Mouse (Mus musculus): ENCODE results near the gene Myl6b.
"Not testable (repeated sequence)": the region's sequence is repeated elsewhere in the genome, so short reads cannot be mapped to it uniquely, and the experiment has no call there.

Gene Myl6b

DNA sequence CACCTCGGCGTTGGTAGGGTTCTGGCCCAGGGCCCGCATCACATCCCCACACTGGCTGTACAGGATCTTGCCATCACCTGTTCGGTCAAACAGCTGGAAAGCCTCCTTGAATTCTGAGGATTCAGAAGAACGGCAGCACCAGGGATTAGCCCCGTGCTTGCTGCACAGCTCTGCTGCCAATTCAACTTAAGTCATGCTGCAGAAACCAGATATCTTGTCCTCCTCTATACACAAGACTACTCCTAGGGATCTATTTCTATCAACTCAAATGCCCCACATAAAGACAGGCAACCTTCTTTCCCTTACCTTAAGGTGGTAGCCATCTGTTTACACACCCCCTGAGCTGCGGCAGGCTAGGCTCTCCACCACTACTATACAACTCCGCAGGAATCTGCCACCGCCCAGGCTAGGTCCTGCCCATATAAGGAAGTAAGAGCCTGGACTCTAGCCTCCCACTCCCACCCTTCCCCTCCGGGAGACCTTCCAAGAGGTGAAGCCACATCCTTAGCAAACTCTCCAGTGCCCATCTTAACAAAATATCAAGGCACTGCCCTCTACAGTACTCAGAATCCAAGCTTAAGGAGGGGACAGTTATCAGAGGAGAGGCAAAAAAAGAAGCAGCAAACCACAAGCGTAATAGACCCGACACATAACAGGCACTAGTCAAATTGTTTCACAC lies 5.7 kb downstream of the Myl6b start:
- peak; percentile 40 for DNase-seq

DNA sequence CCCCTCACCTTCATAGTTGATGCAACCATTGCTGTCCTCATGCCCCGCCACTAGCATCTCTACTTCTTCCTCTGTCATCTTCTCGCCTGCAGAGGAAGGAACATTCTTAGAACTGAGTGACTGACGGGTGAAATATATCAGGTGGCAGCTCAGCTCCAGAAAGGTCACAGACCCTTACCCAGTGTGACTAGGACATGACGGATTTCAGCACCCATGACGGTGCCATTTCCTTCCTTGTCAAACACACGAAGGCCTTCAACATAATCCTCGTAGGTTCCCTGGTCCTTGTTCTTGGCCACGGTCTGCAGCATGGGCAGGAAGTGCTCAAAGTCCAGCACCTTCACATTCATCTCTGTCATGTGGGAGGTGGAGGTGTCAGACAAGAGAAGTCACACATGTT lies 6.4 kb downstream of the Myl6b start:
- DNase-seq, result not testable (repeated sequence)

DNA sequence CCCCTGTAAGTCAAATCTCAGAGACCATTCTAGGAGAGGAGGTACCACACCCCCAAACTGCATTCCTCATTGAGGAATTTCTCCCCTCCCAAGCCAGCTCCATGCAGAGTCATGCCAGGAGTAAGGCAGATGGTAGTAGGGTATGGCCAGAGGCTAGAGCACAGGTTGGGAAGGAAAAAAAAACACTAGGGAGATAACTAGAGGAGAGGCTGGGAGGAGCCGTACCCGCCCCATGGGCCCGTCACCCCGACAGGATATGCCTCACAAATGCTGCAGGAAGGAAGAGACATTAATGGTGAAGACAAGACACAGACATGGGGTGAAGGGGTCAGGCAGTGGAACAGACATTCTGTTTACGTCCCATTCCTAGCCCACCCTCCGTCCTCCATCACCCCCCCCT lies 7.0 kb downstream of the Myl6b start:
- no peak for DNase-seq

DNA sequence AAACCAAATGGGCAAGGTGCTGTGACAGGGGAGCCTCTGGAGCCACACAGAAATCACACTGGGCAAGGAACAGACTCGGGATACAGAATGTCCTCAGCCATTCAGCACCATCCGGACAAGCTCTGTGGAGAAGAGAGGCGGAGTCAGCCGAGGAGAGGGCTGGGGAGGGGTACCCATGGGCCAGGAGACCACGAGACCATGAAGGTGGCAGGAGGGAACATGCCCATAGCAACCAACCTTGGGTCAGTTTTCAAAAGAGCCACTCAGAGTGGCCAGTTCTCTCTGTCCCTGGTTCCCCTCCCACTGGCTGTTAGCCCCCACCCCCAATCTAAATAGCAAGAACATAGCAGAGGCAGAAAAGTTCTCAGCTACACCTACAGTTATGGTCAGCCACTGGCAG lies 7.6 kb downstream of the Myl6b start:
- no peak for DNase-seq

DNA sequence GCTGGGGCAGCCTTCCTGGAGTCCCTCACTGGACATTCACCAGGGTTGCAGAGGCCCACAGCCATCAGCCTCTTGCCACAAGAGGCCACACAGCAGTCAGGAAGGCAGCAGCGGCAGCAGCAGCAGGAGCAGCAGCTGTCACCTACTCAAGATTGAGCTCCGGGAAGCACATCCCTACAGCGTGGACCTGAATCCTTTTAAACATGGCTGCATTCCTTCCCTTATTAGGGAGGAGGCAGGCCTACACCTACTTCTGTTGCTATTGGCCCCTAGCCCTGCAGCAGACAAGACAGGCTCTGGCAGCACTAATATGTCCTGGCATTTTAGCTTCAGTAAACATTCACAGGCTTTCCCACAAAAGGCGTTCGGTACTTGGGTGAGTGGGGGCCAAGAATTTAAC lies 8.3 kb downstream of the Myl6b start:
- DNase-seq, result no peak

- no peak for DNase-seq
Measured at GRCm38 (mm10) chr10:128489785-128490184, 8.7 kb downstream of the Myl6b start.

DNA sequence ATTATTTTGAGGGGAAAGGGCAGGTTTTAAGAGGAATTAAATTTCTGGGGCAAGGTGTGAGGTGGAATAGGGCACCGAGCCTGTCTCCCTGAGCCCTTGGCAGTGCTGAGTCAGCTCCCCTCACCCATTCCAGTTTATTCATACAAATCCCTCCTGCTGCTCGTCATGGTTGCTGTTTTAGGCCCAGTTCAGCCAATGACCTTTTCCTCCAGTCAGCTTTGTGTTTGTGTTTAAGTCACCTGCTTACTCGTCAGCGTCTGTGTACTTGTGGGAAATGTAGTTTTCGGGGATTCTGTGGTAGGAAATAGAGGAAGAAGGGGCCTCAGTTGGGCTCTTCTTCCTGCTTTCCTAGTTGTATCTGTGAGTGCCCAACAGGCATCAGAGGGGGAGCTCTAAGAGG lies 9.1 kb downstream of the Myl6b start:
- no peak for DNase-seq

DNA sequence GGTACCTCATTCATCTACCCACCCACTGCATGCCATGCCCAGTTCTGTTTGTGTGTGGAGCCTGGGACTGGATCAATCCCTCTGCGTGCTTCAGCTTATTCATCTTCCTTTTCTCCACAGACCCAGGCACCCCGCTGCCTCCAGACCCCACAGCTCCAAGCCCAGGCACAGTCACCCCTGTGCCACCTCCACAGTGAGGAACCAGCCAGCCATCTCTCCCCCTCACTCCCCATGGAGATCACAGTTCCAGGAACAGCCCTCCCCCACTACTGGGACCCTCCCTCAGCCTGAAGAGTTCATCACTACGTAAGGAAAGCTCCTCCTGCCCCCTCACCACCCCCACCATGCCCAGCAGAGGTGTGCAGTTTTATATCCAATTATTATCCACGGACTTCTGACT lies 9.7 kb downstream of the Myl6b start:
- no peak for DNase-seq

DNA sequence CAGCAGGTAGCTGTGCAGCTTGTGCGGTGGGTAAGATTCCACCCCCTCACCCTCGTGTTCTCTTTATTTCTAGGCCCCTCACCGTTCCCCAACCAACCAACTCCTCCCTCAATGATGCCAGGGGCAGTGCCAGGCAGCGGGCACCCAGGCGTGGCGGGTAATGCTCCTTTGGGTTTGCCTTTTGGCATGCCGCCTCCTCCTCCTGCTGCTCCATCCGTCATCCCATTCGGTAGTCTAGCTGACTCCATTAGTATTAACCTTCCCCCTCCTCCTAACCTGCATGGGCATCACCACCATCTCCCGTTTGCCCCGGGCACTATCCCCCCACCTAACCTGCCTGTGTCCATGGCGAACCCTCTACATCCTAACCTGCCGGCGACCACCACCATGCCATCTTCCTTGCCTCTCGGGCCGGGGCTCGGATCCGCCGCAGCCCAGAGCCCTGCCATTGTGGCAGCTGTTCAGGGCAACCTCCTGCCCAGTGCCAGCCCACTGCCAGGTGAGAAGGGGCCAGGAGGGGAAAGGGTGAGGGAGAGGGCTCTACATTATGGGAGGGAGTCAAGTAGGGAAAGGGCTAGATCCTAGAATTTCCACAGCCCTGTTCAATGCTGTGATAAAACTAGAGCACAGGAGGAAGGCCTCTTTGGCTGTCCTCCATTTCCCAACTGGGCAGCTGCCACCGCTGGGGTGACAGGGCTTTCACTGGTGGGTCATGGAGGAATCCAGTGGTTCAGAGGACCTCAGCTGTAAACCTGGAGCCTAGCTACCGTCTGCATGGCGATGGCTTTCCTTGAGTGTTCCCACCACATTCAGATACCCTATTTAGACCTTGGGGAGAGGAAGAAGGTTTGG lies 10.4 kb downstream of the Myl6b start:
- DNase-seq, result no peak

DNA sequence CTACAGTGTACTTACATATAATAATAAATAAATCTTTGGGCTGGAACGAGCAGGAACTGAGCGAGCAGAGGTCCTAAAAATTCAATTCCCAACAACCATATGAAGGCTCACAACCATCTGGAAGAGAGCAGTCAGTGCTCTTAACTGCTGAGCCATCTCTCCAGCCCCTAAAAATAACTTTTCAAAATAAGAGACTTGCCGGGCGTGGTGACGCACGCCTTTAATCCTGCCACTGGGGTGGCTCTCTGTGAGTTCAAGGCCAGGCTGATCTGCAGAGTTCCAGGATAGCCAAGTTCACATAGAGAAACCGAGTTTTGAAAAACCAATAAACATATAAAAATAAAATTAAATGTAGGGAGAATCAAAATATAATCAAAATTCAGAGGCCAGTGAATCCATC lies 12.1 kb downstream of the Myl6b start:
- DNase-seq, result no peak

DNA sequence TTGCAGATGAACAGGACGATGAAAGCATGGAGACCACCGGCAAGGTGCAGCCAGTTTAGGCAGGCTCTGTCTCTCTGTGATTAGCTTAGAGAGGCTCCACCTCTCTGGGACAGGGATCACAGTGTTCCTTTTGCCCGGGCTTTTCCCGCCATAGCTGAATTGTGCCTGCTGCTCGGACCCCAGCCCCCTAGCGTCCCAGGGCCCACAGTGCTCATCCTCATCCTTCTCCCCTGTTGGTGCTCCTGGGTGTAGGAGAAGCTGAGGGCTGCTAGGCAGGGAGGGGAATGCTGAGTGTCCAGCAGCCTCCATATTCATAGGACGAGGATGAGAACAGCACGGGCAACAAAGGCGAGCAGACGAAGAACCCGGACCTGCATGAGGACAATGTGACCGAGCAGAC lies 24.1 kb downstream of the Myl6b start:
- DNase-seq, result no peak

GRCm38 (mm10) chr10:128460270-128460630 lies 38.2 kb downstream of the Myl6b start:
- DNase-seq, result peak; percentile 22

- peak; percentile 66 for DNase-seq
Measured at GRCm38 (mm10) chr10:128459409-128460269, 38.8 kb downstream of the Myl6b start.

DNA sequence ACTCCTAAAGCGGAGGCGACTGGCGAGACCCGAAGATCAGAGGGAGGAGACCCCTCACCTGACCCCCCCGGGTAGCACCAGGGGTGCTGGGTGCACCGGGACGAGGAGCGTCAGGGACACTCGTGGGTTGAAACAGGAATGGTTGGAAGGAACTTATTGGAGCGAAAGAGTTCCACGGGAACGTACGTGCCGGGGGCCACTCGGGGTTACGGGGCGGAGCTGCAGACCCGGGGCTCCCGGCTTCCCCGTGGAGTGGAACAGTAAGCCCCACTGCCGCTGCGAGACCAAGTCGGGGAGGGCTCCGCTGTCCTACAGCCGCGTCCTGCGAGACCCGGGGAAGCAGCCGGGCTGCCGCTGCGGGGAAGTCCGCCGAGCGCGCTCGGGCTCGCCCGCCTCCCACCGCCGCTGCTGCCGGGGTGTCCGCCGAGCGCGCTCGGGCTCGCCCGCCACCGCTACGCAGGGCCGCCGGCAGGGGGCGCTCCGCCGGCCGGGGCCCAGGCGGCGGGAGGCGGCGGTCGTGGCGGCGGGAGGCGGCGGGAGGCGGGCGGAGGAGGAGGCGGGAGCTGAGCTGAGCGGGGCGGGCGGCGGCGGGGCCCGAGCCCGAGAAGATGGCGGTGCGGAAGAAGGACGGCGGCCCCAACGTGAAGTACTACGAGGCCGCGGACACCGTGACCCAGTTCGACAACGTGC lies 39.6 kb downstream of the Myl6b start, which contains the start of gene Smarcc2:
Gene Smarcc2, plus strand, starts transcription at position 530 of the 690 bp plus-strand sequence.
- peak; percentile 85 for DNase-seq

GRCm38 (mm10) chr10:128458348-128458718 lies 40.2 kb downstream of the Myl6b start:
- DNase-seq, result peak; percentile 90

DNA sequence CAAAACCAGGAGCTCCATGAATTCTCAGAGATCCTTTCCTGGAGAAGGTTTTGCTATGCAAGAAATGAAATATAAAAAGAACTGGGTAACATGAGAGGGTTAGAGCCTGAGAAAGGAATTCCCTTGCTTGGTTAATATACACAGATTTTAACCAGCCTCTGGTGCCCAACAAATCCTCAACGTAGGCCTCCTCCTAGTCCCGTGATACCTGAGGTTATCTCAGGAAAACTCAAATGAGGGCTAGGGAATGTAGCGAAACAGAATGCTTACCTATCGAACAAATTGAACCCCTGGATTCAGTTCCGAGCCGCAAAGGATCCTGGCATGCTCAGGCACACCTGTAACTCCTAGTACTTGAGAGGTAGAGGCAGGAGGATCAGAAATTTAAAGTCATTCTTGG lies 40.8 kb downstream of the Myl6b start:
- DNase-seq, result no peak

DNA sequence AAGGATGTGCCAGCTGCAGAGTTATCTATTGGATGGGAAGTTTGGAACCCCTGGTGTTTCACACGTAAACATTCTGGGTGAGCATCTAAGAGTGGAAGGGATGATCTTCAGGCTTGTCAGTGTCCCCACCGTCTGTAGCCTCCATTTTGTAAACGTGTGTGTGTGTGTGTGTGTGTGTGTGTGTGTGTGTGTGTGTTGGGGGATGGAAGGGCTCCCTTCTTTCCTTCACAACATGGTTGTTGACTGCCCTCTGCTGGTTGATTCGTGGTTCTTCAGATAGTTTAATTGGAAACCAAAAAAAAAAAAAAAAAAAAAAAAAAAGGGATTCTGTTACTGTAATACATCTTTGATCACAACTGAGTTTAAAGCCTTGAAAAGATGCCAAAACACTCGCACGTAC lies 43.2 kb downstream of the Myl6b start:
- peak; percentile 63 for DNase-seq

GRCm38 (mm10) chr10:128454471-128454870 lies 44.0 kb downstream of the Myl6b start:
- DNase-seq, result no peak

DNA sequence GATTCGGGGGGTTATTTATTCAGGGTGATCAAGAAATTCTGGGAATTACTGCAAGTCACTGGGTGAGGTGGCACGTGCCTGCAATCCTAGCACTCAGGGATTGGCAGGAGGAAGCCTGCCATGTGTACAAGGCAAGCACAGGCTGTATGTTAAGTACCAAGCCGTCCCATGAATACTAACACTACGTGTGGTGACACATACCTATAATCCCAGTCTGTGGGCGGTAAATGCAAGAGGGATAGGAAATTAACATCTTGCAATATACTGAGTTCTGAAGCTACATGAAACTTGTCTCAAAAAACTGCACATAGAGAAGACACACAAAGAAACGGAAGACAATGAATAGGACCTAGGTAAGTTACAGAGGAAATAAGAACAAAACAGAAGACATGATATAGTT lies 47.5 kb downstream of the Myl6b start:
- DNase-seq, result no peak

GRCm38 (mm10) chr10:128445407-128445806 lies 53.1 kb downstream of the Myl6b start:
- DNase-seq, result no peak

DNA sequence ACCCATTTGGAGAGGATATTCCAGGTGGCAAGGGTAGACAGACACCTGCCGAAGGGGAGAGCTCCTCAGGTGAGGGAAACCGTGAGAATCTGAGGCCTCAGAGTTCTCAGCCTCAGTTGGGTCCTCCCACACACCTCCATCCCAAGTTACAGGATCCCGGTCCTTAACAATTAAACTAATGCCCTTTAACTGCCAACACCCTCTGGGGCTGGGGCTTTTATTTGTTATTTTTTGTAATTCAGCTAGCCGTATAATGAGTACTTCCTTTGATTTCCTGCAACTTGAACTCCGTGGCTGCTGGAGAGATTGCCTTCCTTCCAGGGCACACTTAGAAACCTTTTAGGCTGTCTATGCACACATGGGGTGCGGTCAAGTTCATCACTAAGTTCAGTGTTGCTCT lies 54.1 kb downstream of the Myl6b start:
- no peak for DNase-seq

Data from thymus, postnatal 25 days (tissue).